Mouse (Mus musculus) testis, adult 2 months (tissue): Measurements from ENCODE around the gene Asic2. TPM values are rescaled to one million over a fixed set of nuclear protein-coding genes. Genes with fewer than 3 reads are reported as not detected.
A peak's percentile ranks its signal among the peaks of the same experiment; 100 is the strongest.

ENCODE experiments used
- H3K27ac ChIP-seq: fragments of 200-500 bp; 2 replicates; pipeline ENCODE4 v1.5.1; 2012; ENCODE audit warnings: low read depth, low read length; ENCODE audit not compliant: control insufficient read depth, insufficient read depth
- H3K27me3 ChIP-seq: fragments of 200-500 bp; 2 replicates; pipeline ENCODE4 v1.6.1; 2012; ENCODE audit warnings: mild to moderate bottlenecking, low read length, moderate library complexity; ENCODE audit not compliant: control insufficient read depth, insufficient read depth
- H3K36me3 ChIP-seq: fragments of 200-500 bp; 2 replicates; pipeline ENCODE4 v1.6.1; 2012; ENCODE audit warnings: mild to moderate bottlenecking, low read length; ENCODE audit not compliant: control insufficient read depth, insufficient read depth
- H3K4me1 ChIP-seq: fragments of 200-500 bp; 2 replicates; pipeline ENCODE4 v1.6.1; 2012; ENCODE audit warnings: low read length; ENCODE audit not compliant: control insufficient read depth, insufficient read depth
- H3K4me3 ChIP-seq: fragments of 200-500 bp; 2 replicates; pipeline ENCODE4 v1.5.1; 2012; ENCODE audit warnings: low read depth, mild to moderate bottlenecking, low read length, moderate library complexity, mixed read lengths; ENCODE audit not compliant: control insufficient read depth
- CTCF ChIP-seq: fragments of 200-500 bp; IDR thresholded peaks from 2 replicates; pipeline ENCODE4 v1.5.1; 2012; ENCODE audit warnings: low read depth, mild to moderate bottlenecking, inconsistent platforms, low read length, moderate library complexity; ENCODE audit not compliant: control insufficient read depth, insufficient read depth, insufficient replicate concordance
- POLR2A ChIP-seq: fragments of 200-500 bp; IDR thresholded peaks from 2 replicates; pipeline ENCODE4 v1.6.1; 2012; ENCODE audit warnings: low read depth, mild to moderate bottlenecking, inconsistent platforms, low read length, moderate library complexity; ENCODE audit not compliant: control insufficient read depth
- polyA plus RNA-seq: library from polyadenylated mRNA; depleted of rRNA; stranded (reverse); fragments of >200 nt; gene quantifications from 2 replicates; pipeline ENCODE4 v1.2.3, GENCODE M21; 2012; rRNA removed

Gene Asic2
- polyA plus RNA-seq: 0.41 and 0.58 TPM in 2 replicates

DNA sequence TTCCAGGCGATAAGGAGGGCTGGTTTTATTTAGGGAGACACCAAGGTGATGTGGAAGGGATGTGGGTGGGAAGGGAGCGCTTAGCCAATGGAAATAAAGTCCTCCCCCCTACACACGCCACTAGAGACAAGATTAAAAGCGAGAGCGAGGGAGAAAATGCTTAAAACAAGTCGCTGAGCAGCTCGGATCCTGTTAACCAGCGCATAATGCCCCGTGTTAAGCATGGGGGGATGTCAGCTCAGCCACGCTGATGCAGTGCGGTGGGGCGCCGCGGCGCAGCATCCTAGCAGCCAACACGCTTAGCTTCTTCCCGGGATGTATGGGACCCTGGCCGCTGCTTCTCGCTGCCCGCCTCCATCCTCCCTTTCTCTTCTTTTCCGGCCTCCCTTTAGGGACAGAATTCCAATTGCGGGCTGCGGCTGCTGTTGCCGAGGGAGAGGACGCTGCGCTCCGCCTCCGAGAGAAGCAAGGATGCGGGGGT is at the start of gene Asic2:
TSS of gene Asic2 (minus strand) at position 57 of the 481 bp plus-strand sequence.
- H3K4me1 ChIP-seq: no peaks in the 10 kb centered on the region; the same call in 1 of the 2 replicates
- no peaks in the 10 kb centered on the region for H3K27me3 ChIP-seq
- TF ChIP-seq POLR2A (no peak; the same call in 1 of the 2 replicates), CTCF (no peak)
- no peak within 1 kb of the TSS for H3K27ac ChIP-seq
- H3K4me3 ChIP-seq: peak within 1 kb of the TSS; percentile 63
- H3K36me3 ChIP-seq: no peaks in the 10 kb centered on the region

DNA sequence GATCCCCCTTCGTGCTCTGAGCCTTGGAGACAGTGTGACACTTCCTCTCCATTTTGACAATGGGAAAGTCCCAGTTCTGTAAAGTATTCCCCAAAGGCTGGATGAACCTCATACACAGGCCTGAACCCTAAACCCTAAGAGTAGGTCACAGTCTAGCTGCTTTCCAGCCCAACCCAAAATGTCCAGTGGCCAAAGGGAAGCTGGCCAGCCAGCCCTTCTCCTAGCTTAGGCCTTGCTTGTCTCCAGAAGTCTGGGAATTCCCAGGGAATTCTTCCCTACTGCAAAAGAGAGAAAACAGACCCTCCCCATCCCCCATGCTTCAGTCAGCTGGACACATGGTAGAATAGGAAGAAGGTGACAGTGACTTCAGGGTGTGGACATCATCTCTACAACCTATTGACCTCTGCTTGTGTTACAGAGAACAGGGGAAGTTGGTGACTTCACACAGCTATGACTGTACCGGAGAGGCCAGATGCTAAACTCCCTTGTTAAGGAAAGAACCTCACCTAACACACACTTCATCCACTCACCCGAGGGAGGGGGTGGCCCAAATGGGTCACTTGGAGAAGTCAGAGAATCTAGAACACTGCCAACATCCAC is 48.0 kb upstream of the Asic2 start:
- TF ChIP-seq POLR2A: no peak
- TF ChIP-seq CTCF: no peak
- no peak overlapping the region for H3K4me3 ChIP-seq
- H3K4me1 ChIP-seq: no peaks in the 10 kb centered on the region
- H3K36me3 ChIP-seq: no peaks in the 10 kb centered on the region
- H3K27ac ChIP-seq: no peak overlapping the region
- no peaks in the 10 kb centered on the region for H3K27me3 ChIP-seq

GRCm38 (mm10) chr11:82015066-82015465 is 46.8 kb upstream of the Asic2 start:
- Histone ChIP-seq H3K36me3 (no peaks in the 10 kb centered on the region), H3K4me3 (no peak overlapping the region), H3K4me1 (no peaks in the 10 kb centered on the region), H3K27me3 (no peaks in the 10 kb centered on the region), H3K27ac (no peak overlapping the region)
- TF ChIP-seq POLR2A: no peak
- TF ChIP-seq CTCF: no peak

- Histone ChIP-seq H3K27me3 (no peaks in the 10 kb centered on the region), H3K36me3 (no peaks in the 10 kb centered on the region), H3K4me3 (no peak overlapping the region), H3K27ac (no peak overlapping the region), H3K4me1 (no peaks in the 10 kb centered on the region)
- TF ChIP-seq POLR2A (no peak), CTCF (no peak)
Measured at GRCm38 (mm10) chr11:82013756-82014155, 45.5 kb upstream of the Asic2 start.

DNA sequence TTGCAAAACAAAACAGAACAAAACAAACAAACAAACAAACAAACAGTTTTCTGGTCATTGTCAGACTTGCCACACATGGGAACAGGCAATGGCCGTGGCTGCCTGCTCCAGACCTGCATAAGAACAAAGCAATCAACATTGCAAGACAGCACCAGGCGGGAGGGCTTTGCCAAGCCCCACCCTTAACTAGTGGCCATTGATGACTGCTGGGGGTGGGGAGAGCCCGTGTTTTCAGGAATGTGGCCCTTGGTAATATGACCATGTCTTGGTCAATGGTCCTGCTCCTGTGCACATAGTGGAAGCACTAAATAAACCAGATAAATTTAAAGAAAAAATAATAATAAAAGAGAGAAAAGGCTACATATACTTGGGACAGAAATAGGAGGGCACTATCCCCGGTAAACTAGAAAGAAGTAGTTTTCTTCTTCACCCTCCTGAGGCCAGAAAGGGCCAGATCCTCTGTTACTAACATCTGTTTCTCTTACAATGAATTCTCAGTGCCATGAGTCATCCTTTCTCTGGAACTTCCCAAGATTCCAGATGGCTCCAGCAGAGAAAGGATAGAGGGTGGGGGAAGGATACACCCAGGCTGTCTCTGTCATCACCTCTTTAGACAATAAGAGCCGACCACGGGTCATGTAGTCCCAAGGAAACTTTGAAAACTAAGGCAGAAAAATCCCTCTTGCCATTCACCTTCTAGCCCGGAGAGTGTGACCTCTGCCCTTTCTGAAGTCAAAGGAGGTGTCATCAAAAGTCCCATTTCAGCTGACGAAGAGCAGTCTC is 43.3 kb upstream of the Asic2 start:
- Histone ChIP-seq H3K36me3 (no peaks in the 10 kb centered on the region), H3K4me1 (no peaks in the 10 kb centered on the region), H3K4me3 (no peak overlapping the region), H3K27ac (no peak overlapping the region), H3K27me3 (no peaks in the 10 kb centered on the region)
- TF ChIP-seq CTCF: no peak
- TF ChIP-seq POLR2A: no peak

GRCm38 (mm10) chr11:82010115-82010514 is 41.9 kb upstream of the Asic2 start:
- Histone ChIP-seq H3K4me3 (no peak overlapping the region), H3K4me1 (no peaks in the 10 kb centered on the region), H3K27me3 (no peaks in the 10 kb centered on the region), H3K27ac (no peak overlapping the region), H3K36me3 (no peaks in the 10 kb centered on the region)
- TF ChIP-seq POLR2A: no peak
- TF ChIP-seq CTCF: no peak

DNA sequence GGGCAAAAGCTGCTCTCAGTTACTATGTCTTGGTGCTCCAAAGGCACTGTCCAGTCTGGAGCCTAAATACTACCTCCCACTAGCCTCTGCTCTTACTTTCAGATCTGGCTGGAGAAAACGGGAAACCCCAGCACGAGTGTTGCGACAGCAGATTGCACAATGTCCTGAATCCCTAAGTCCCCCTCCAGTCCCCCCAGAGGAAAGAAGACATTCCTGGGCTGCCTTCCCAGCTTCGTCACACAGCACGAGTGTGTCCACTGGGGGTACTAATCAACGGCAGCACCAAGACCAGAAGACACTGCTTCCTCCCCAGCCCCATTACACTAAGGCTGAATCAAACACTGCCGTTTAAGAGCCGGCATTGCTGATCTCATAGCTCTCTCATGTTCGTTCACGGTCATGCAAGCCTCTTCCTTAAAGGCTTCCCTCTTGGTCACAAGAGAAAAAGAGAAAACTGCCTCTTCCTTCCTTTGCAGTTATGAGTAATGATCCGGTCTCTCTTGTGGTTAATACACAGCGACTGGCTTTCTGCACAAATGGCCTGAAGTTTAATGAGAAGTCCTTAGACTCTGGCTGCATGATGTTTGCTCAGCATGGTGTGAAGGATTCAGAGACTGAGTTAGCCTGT is 38.7 kb upstream of the Asic2 start:
- TF ChIP-seq POLR2A (no peak), CTCF (no peak)
- no peaks in the 10 kb centered on the region for H3K27me3 ChIP-seq
- no peak overlapping the region for H3K27ac ChIP-seq
- no peaks in the 10 kb centered on the region for H3K36me3 ChIP-seq
- no peak overlapping the region for H3K4me3 ChIP-seq
- no peaks in the 10 kb centered on the region for H3K4me1 ChIP-seq
